ENCODE assay signal across 14 mouse cellular contexts in the genomic region with DNA sequence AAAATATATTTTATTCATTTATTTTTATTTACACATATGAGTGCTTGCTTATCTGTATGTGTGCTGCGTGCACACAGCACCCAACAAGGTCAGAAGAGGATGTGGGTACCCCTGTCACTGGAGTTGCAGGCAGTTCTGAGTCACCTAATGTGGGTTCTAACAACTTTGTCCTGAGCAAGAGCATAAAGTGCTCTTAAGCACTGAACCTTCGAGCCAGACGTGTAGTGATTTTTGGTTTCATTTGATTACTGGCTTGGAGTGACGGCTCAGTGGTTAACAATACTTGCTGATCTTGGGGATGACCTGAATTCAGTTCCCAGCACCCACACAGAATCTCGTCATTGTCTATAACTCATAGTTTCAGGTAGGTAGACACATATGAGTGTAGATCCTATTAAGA.
"Had no signal": no experiment of that assay in that cellular context is flagged by ENCODE, and none has a peak within 500 bp of the region (broad histone marks: within the 10 kb centered on the region; RNA-seq: fewer than 3 reads in every experiment).

No protein-coding gene starts in this region.

- H3K27me3 ChIP-seq: limb, embryonic 13.5 days; midbrain, embryonic 15.5 days; neural tube, embryonic 13.5 days had no signal

- H3K27ac ChIP-seq: kidney, postnatal 0 days; layer of hippocampus, adult 2 months; limb, embryonic 13.5 days; liver, embryonic 14.5 days; midbrain, embryonic 15.5 days; neural tube, embryonic 13.5 days had no signal

- H3K36me3 ChIP-seq: limb, embryonic 13.5 days; midbrain, embryonic 15.5 days; neural tube, embryonic 13.5 days had no signal

- H3K4me3 ChIP-seq: layer of hippocampus, adult 2 months; limb, embryonic 13.5 days; midbrain, embryonic 15.5 days; neural tube, embryonic 13.5 days had no signal

- DNase-seq: kidney, adult 11 months; kidney, adult 9 months; kidney, postnatal 4 days; left cerebral cortex, postnatal 4 days; lung, adult 18-20 months; right cerebral cortex, postnatal 14 days; thymus, adult 18-20 months; thymus, postnatal 25 days had no signal

- H3K9ac ChIP-seq: limb, embryonic 13.5 days; liver, embryonic 14.5 days; midbrain, embryonic 15.5 days; neural tube, embryonic 13.5 days had no signal

- ATAC-seq: midbrain, embryonic 15.5 days had no signal

- H3K9me3 ChIP-seq: limb, embryonic 13.5 days; midbrain, embryonic 15.5 days; neural tube, embryonic 13.5 days had no signal

- H3K4me2 ChIP-seq: limb, embryonic 13.5 days; midbrain, embryonic 15.5 days; neural tube, embryonic 13.5 days had no signal

- H3K4me1 ChIP-seq: limb, embryonic 13.5 days; midbrain, embryonic 15.5 days; neural tube, embryonic 13.5 days had no signal
